Mouse (Mus musculus) lung, postnatal 0 days (tissue): Measurements from ENCODE around the gene Aco2. TPM values are rescaled to one million over a fixed set of nuclear protein-coding genes. Genes with fewer than 3 reads are reported as not detected.

ENCODE experiments used
- ATAC-seq: fragments of 200-750 bp; cut with Nextera tagmentation; 2 replicates; pipeline ENCODE4 v1.8.0; 2017; ENCODE audit warnings: moderate library complexity
- DNase-seq: peaks from one replicate; pipeline ENCODE4 v3.0.0-alpha.2; 2016; ENCODE audit warnings: low spot score
- H3K27ac ChIP-seq: fragments of 300-500 bp; sonication (generic); 2 replicates; pipeline ENCODE4 v1.5.1; 2014; ENCODE audit warnings: antibody characterized with exemption, mild to moderate bottlenecking, low read length, mixed read lengths
- H3K27me3 ChIP-seq: fragments of 300-500 bp; sonication (generic); replicated peaks from 2 replicates; pipeline ENCODE4 v1.6.1; 2014; ENCODE audit warnings: low read length, mixed read lengths; ENCODE audit not compliant: insufficient read depth
- H3K36me3 ChIP-seq: fragments of 300-500 bp; sonication (generic); 2 replicates; pipeline ENCODE4 v1.6.1; 2014; ENCODE audit warnings: low read length, mixed read lengths; ENCODE audit not compliant: insufficient read depth
- H3K4me1 ChIP-seq: fragments of 300-500 bp; sonication (generic); 2 replicates; pipeline ENCODE4 v1.6.1; 2014; ENCODE audit warnings: antibody characterized with exemption, low read depth, low read length, mixed read lengths; ENCODE audit not compliant: insufficient read depth
- H3K4me2 ChIP-seq: fragments of 300-500 bp; sonication (generic); replicated peaks from 2 replicates; pipeline ENCODE4 v1.6.1; 2014; ENCODE audit warnings: low read depth, mild to moderate bottlenecking, low read length, moderate library complexity, mixed read lengths
- H3K4me3 ChIP-seq: fragments of 300-500 bp; sonication (generic); 2 replicates; pipeline ENCODE4 v1.5.1; 2014; ENCODE audit warnings: low read depth, low read length
- H3K9ac ChIP-seq: fragments of 300-500 bp; sonication (generic); replicated peaks from 2 replicates; pipeline ENCODE4 v1.6.1; 2014; ENCODE audit warnings: low read depth, mild to moderate bottlenecking
- H3K9me3 ChIP-seq: fragments of 300-500 bp; sonication (generic); 2 replicates; pipeline ENCODE4 v1.6.1; 2016; ENCODE audit warnings: low read length, mixed read lengths
- CTCF ChIP-seq: IDR thresholded peaks from 2 replicates; pipeline ENCODE4 v1.5.1; 2016; ENCODE audit warnings: antibody characterized with exemption, mild to moderate bottlenecking
- EP300 ChIP-seq: IDR thresholded peaks from 2 replicates; pipeline ENCODE4 v1.6.1; 2016; ENCODE audit warnings: antibody characterized with exemption, mild to moderate bottlenecking, control low read depth
- WGBS: fragments of 180-500 bp; shearing (Covaris S2); extraction: QIAGEN DNeasy Blood & Tissue Kit; methylation state at CpG from one replicate; pipeline ENCODE4 v1.1.7; 2014; 5-methylcytosine and 5-hydroxymethylcytosine counted together
- polyA plus RNA-seq: library from polyadenylated mRNA; unstranded; fragments of >200 nt; fragmentation: Nextera tagmentation; extraction: Ambion mirVana; gene quantifications from 2 replicates; pipeline ENCODE4 v1.2.1, GENCODE M21; 2015

Aco2 gene
- polyA plus RNA-seq, 1 experiment from 2014 or later: 90.8 TPM

- Histone ChIP-seq H3K4me2 (no peak overlapping the region), H3K9ac (no peak overlapping the region), H3K9me3 (no peaks in the 10 kb centered on the region), H3K36me3 (no peaks in the 10 kb centered on the region), H3K27me3 (no peaks in the 10 kb centered on the region), H3K4me1 (no peaks in the 10 kb centered on the region; the same call in 1 of the 2 replicates), H3K4me3 (no peak overlapping the region), H3K27ac (no peak overlapping the region)
- ATAC-seq: no peak
- TF ChIP-seq CTCF (peak; percentile 30), EP300 (no peak)
- DNase-seq: no peak
- 89% methylated on average over 2 of the region's 2 CpGs for WGBS
Observed at GRCm38 (mm10) chr15:81941010-81941409, 68.9 kb downstream of the Aco2 start.

DNA sequence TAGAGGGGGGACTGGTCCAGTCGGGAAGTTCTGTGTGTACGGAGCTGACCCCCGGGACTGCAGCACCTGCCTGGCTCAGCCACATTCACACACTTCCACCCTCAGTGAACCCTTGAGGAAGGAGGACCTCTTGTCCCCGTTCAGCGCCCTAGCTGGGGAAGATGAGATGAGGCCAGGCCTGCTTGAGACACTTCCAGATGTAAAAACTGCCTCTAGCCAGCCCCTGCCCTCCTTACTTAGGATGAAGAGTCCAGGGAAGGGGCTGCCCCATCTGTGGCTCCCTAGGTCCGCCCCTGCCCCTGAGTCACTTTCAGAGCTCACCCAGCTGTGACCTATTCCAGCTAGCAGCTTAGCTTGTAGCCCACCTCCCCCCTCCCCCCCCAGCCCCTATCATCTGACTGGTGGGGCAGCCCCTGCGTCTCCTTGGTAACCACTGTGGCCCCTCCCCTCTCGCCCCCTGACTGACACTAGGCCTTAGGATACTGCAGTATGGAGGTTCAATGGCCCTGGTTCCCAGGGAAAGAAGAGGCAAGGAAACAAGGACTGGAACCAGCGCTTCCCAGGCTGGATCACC is 71.2 kb downstream of the Aco2 start:
- no peak overlapping the region for H3K9ac ChIP-seq
- ATAC-seq (no peak), DNase-seq (no peak)
- H3K4me3 ChIP-seq: no peak overlapping the region
- H3K9me3 ChIP-seq: no peaks in the 10 kb centered on the region
- no peaks in the 10 kb centered on the region for H3K36me3 ChIP-seq
- no peak overlapping the region for H3K27ac ChIP-seq
- no peaks in the 10 kb centered on the region for H3K27me3 ChIP-seq
- WGBS: 22% methylated on average over 8 of the region's 9 CpGs
- no peak overlapping the region for H3K4me2 ChIP-seq
- TF ChIP-seq EP300 (no peak), CTCF (no peak)
- H3K4me1 ChIP-seq: no peaks in the 10 kb centered on the region

- TF ChIP-seq EP300 (no peak), CTCF (no peak)
- H3K9me3 ChIP-seq: no peaks in the 10 kb centered on the region
- no peaks in the 10 kb centered on the region for H3K36me3 ChIP-seq
- H3K4me2 ChIP-seq: no peak overlapping the region
- no peak overlapping the region for H3K4me3 ChIP-seq
- H3K27ac ChIP-seq: no peak overlapping the region
- H3K9ac ChIP-seq: no peak overlapping the region
- DNase-seq (no peak), ATAC-seq (no peak)
- no peaks in the 10 kb centered on the region for H3K4me1 ChIP-seq
- H3K27me3 ChIP-seq: no peaks in the 10 kb centered on the region
- 82% methylated on average over 10 of the region's 10 CpGs for WGBS
Observed at GRCm38 (mm10) chr15:81949076-81949475, 77.0 kb downstream of the Aco2 start.

- no peaks in the 10 kb centered on the region for H3K27me3 ChIP-seq
- H3K9me3 ChIP-seq: no peaks in the 10 kb centered on the region
- 70% methylated on average over 11 of the region's 11 CpGs for WGBS
- H3K36me3 ChIP-seq: no peaks in the 10 kb centered on the region
- TF ChIP-seq EP300 (no peak), CTCF (no peak)
- no peak overlapping the region for H3K27ac ChIP-seq
- no peaks in the 10 kb centered on the region for H3K4me1 ChIP-seq
- no peak for DNase-seq
- no peak overlapping the region for H3K4me3 ChIP-seq
- no peak for ATAC-seq
- no peak overlapping the region for H3K4me2 ChIP-seq
- no peak overlapping the region for H3K9ac ChIP-seq
Observed at GRCm38 (mm10) chr15:81949476-81950131, 77.5 kb downstream of the Aco2 start.

- no peak overlapping the region for H3K9ac ChIP-seq
- no peak overlapping the region for H3K4me3 ChIP-seq
- no peaks in the 10 kb centered on the region for H3K4me1 ChIP-seq
- no peaks in the 10 kb centered on the region for H3K9me3 ChIP-seq
- 69% methylated on average over 5 of the region's 5 CpGs for WGBS
- DNase-seq (no peak), ATAC-seq (no peak)
- H3K4me2 ChIP-seq: no peak overlapping the region
- H3K27ac ChIP-seq: no peak overlapping the region
- no peaks in the 10 kb centered on the region for H3K27me3 ChIP-seq
- no peak for TF ChIP-seq EP300
- TF ChIP-seq CTCF: no peak
- H3K36me3 ChIP-seq: no peaks in the 10 kb centered on the region
Observed at GRCm38 (mm10) chr15:81950716-81951115, 78.6 kb downstream of the Aco2 start.

DNA sequence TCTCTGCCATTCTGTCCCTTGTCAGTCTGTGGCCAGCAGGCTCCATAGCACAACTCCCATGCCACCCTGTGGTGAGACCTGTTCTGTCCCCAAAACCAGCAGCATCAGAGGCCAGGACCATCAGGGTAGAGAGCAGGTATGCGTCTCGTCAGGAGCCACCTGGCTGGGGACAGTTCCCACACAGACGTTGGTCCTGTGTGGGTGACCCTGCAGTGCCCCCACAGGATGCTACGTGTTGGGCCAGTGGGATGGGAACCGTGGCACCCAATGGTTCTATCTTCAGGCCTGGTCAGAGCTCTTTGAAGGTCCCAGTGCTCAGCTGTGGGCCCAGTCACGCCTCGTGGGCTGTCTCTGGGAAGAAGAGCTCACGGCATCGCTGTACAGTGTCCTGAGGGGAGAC is 79.0 kb downstream of the Aco2 start:
- H3K4me3 ChIP-seq: no peak overlapping the region
- no peaks in the 10 kb centered on the region for H3K36me3 ChIP-seq
- H3K9ac ChIP-seq: no peak overlapping the region
- WGBS: 83% methylated on average over 9 of the region's 9 CpGs
- no peak overlapping the region for H3K4me2 ChIP-seq
- ATAC-seq: no peak
- H3K9me3 ChIP-seq: no peaks in the 10 kb centered on the region
- TF ChIP-seq CTCF (no peak), EP300 (no peak)
- no peak for DNase-seq
- no peaks in the 10 kb centered on the region for H3K27me3 ChIP-seq
- H3K4me1 ChIP-seq: no peaks in the 10 kb centered on the region
- H3K27ac ChIP-seq: no peak overlapping the region

GRCm38 (mm10) chr15:81952310-81952709 is 80.2 kb downstream of the Aco2 start:
- TF ChIP-seq CTCF (peak; percentile 2; the same call in 1 of the 2 replicates), EP300 (no peak)
- H3K27ac ChIP-seq: no peak overlapping the region
- H3K27me3 ChIP-seq: no peaks in the 10 kb centered on the region
- 76% methylated on average over 4 of the region's 4 CpGs for WGBS
- no peak overlapping the region for H3K4me3 ChIP-seq
- H3K4me1 ChIP-seq: no peaks in the 10 kb centered on the region
- DNase-seq (no peak), ATAC-seq (no peak)
- no peaks in the 10 kb centered on the region for H3K36me3 ChIP-seq
- H3K9me3 ChIP-seq: no peaks in the 10 kb centered on the region
- H3K9ac ChIP-seq: no peak overlapping the region
- no peak overlapping the region for H3K4me2 ChIP-seq
